Mouse (Mus musculus) effector memory CD4-positive, alpha-beta T cell, adult 5 months (primary cell): ENCODE measurements around the gene Olfr518. TPM values are rescaled to one million over a fixed set of nuclear protein-coding genes. Genes with fewer than 3 reads are reported as not detected.

Source experiments
- polyA plus RNA-seq: library from polyadenylated mRNA; unstranded; fragments of 100-300 nt; shearing (Covaris generic); gene quantifications from one replicate; pipeline ENCODE4 v1.2.1, GENCODE M21; 2017

Gene Olfr518
- polyA plus RNA-seq = not detected

DNA sequence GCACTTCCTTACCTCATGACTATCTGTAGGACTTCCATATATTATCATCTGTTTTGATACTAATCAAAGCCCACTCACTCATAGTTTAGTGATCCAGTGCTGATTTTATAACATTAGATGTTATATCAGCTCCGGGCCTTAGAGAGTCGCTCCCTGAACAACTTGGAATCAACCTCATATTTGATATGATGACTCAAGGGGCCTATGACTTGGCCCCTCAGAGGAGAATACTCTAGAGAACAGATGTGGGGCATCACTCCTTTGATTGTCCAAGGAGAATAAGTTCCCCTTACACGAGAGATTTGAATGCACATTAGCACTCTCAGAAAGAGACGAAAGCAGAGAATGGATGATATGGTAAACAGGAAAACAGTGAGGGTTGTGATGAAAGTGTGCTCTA is at the start of gene Olfr518:
TSS of gene Olfr518 (minus strand) at position 101 of the 400 bp plus-strand sequence.

DNA sequence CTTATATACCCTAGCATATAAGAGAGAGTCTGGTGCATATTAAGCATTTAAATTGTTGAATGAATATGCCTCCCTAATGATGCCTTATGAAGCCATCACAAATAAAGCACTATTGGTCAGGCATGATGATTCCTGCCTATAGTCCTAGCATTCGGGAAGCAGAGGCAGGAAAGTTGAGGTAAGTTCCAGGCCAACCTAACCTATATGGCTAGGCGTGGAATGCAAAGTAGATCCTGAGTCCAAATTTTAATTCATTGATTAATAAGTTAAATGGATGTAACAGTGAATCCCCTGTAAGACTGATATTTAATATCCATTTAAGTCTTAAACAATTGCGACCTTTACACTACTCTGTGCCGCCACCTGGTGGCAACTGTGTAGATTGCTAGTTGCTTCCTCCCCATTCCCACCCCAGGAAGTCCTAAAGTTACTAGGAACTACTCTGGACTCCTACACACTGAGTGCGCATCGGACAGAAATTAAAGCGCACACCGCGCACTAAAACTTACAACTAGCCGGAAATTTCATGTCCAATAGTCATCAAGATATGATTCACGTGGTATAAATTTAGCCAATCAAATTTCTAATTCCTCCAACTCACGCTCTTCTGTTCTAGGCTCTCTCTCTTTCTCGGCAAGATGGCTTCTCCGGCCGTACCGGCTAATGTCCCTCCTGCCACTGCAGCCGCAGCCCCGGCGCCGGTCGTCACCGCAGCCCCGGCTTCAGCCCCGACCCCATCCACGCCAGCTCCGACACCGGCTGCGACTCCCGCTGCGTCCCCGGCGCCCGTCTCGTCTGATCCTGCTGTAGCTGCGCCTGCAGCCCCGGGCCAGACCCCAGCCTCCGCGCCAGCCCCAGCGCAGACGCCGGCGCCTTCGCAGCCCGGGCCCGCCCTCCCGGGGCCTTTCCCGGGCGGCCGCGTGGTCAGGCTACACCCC is 49.3 kb upstream of the Olfr518 start, which contains the start of gene Eif3f:
TSS of gene Eif3f (plus strand) at position 624 of the 938 bp plus-strand sequence.

DNA sequence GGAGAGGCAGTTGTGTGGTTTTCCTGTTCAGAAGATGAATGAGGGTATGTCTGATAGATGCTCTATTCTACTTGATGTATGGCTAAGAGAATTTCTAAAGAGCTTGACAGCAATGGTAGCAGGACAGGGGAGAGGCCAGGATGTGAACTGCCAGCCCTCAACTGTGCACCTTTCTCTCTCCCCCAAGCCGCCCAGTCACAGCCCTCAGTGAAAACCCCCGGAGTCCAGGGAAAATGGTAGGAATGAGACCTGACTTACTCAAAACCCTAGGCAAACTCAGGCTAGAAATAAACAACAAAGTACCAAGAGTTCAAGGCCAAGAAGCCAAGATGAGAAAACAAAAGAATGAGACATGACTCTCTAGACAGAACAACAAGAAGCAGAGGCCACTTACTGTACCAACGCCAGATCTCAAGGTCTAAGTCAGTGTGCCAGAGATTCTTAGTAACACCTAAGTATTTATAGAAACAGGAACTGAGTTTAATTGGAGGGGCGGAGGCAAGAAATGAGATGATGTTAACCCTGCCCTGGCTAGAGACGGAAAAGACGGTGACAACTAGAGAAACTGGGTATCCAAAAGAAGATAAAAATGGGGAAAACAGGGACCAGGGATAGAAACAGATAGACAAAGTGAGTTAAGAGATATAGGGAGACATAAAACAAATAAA is 45.1 kb upstream of the Olfr518 start, which contains the start of gene Nlrp10:
TSS of gene Nlrp10 (minus strand) at position 453 of the 668 bp plus-strand sequence.

DNA sequence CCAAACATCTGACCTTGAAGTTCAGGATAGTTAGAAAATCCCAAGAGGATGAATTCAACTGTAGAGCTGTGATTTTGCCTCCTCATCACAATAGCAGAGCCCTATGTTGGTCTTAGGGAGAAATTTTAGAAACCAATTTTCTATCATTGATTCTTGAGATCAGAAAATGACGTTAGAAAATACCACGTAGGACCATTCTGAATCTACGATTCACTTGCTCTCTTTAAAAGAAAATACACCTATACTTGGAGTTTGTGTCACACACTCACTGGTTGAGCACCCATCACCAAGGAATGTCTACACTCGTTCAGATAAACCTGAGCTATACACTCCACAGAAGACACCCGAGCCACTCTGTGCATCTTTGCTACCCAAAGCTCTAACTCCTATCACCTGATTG is 9.5 kb upstream of the Olfr518 start, which contains the start of gene Olfr519:
TSS of gene Olfr519 (minus strand) at position 101 of the 400 bp plus-strand sequence.

DNA sequence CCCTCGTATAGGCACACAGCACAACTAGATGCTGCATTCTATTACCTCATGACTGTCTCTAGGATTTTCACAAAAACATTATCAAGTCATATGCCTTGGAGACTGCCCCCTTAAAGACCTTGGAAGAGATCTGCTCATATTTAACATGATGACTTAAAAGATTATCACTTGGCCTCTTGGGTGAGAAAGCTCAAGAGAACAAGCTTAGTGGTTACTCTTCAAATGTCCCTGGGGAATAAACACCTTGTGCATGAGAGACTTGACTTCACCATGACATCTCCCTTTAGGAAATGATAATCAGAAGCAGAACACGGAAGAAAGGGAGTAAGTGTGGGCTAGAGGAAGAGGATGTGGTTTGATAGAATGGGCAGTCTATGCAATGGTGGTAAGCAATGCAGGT is 12.5 kb downstream of the Olfr518 start, which contains the start of gene Olfr517:
TSS of gene Olfr517 (minus strand) at position 101 of the 400 bp plus-strand sequence.

DNA sequence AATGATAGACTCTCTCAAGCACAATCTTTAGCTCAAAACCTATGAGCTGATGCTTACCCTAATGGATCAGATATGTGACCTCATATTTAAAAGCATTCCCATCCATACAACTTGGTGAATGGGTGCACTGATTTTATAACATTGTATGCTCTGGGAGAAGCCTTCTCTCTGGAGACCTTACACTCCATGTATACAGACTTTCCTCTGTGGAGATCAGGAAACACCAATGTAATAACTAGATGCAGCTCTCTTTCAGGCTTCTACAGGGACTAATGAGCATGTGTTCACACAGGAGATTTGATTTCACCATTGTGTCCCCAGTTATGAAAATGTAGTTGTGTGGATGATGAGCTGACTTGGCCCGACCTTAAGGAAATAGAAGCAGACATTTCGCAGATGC is 34.4 kb downstream of the Olfr518 start, which contains the start of gene Olfr516:
TSS of gene Olfr516 (minus strand) at position 101 of the 400 bp plus-strand sequence.

Other genes starting within 250 kb of the Olfr518 start
- gene Olfr509, start 233.1 kb downstream of the Olfr518 start, polyA plus RNA-seq = not detected
- not detected for gene Olfr510, start 218.6 kb downstream of the Olfr518 start, polyA plus RNA-seq
- not detected for gene Olfr512, start 171.7 kb downstream of the Olfr518 start, polyA plus RNA-seq
- not detected for gene Olfr513, start 134.0 kb downstream of the Olfr518 start, polyA plus RNA-seq
- not detected for gene Olfr514, start 59.0 kb downstream of the Olfr518 start, polyA plus RNA-seq
- gene Olfr516, start 34.5 kb downstream of the Olfr518 start, polyA plus RNA-seq = not detected
- gene Olfr517, start 12.6 kb downstream of the Olfr518 start, polyA plus RNA-seq = not detected
- not detected for gene Olfr519, start 9.4 kb upstream of the Olfr518 start, polyA plus RNA-seq
- gene Nlrp10, start 45.2 kb upstream of the Olfr518 start, polyA plus RNA-seq = not detected
- 154 TPM for gene Eif3f, start 49.4 kb upstream of the Olfr518 start, polyA plus RNA-seq
- 1.6 TPM for gene Tub, start 65.3 kb upstream of the Olfr518 start, polyA plus RNA-seq
- 0.26 TPM for gene Ric3, start 198.3 kb upstream of the Olfr518 start, polyA plus RNA-seq